12 mouse cellular contexts compared by ENCODE assay signal in genomic region chr13:47080905-47081505, GRCm38 (mm10). TPM values are rescaled to one million over a fixed set of nuclear protein-coding genes. Genes with fewer than 3 reads are reported as not detected.
DNase-seq lines count a peak whose midpoint lies in the region; ATAC-seq and TF ChIP-seq lines count a peak whose summit lies in the region.
"Had no signal": no experiment of that assay in that cellular context is flagged by ENCODE, and none has a peak within 500 bp of the region (broad histone marks: within the 10 kb centered on the region; RNA-seq: fewer than 3 reads in every experiment).

No protein-coding gene starts in this region.

- no peak for ATAC-seq in lung, postnatal 0 days
- ATAC-seq in hindbrain, embryonic 14.5 days (ENCODE audit: low FRiP score): no peak
- ATAC-seq: forebrain, embryonic 13.5 days; inflammation-experienced regulatory T-cells, adult 6 months had no signal

- no peak overlapping the region for H3K27ac ChIP-seq in heart, adult 2 months
- H3K27ac ChIP-seq in lung, postnatal 0 days (ENCODE audit: low read length): no peak overlapping the region
- H3K27ac ChIP-seq in hindbrain, embryonic 14.5 days: no peak overlapping the region
- H3K27ac ChIP-seq: forebrain, embryonic 13.5 days; heart, embryonic 13.5 days had no signal

- no peak overlapping the region for H3K9ac ChIP-seq in heart, adult 2 months (ENCODE audit: low read depth, low read length)
- no peak overlapping the region for H3K9ac ChIP-seq in lung, postnatal 0 days (replicated peaks; ENCODE audit: low read depth)
- no peak overlapping the region for H3K9ac ChIP-seq in hindbrain, embryonic 14.5 days
- H3K9ac ChIP-seq: forebrain, embryonic 13.5 days; heart, embryonic 13.5 days had no signal

- TF ChIP-seq CTCF in heart, adult 2 months (IDR thresholded peaks at IDR 0.05): peak; percentile 68
- peak; percentile 59 for TF ChIP-seq CTCF in lung, postnatal 0 days (IDR thresholded peaks at IDR 0.05)

- TF ChIP-seq EP300 in heart, adult 2 months (IDR thresholded peaks at IDR 0.05; ENCODE audit: insufficient read depth, low read depth, low read length): no peak
- no peak for TF ChIP-seq EP300 in lung, postnatal 0 days (IDR thresholded peaks at IDR 0.05)

- no peaks in the 10 kb centered on the region for H3K4me1 ChIP-seq in heart, adult 2 months (ENCODE audit: control insufficient read depth, insufficient read depth, low read length)
- H3K4me1 ChIP-seq in lung, postnatal 0 days (ENCODE audit: insufficient read depth, low read depth, low read length): no peaks in the 10 kb centered on the region
- no peaks in the 10 kb centered on the region for H3K4me1 ChIP-seq in hindbrain, embryonic 14.5 days (replicated peaks; ENCODE audit: control insufficient read depth, insufficient read depth, low read length)
- H3K4me1 ChIP-seq: forebrain, embryonic 13.5 days; heart, embryonic 13.5 days had no signal

- WGBS in heart, adult 2 months: 88% methylated on average over 4 of the region's 4 CpGs
- 87% methylated on average over 4 of the region's 4 CpGs for WGBS in lung, postnatal 0 days
- WGBS in hindbrain, embryonic 14.5 days: 90% methylated on average over 4 of the region's 4 CpGs

- H3K36me3 ChIP-seq in heart, adult 2 months (ENCODE audit: control insufficient read depth, insufficient read depth, low read length): no peaks in the 10 kb centered on the region
- H3K36me3 ChIP-seq in lung, postnatal 0 days (ENCODE audit: insufficient read depth, low read length): peaks cover 11% of the 10 kb centered on the region; the same call in 1 of the 2 replicates
- peaks cover 86% of the 10 kb centered on the region for H3K36me3 ChIP-seq in hindbrain, embryonic 14.5 days (replicated peaks; ENCODE audit: control insufficient read depth, insufficient read depth)

- no peak for TF ChIP-seq POLR2A in heart, adult 2 months (IDR thresholded peaks at IDR 0.05; ENCODE audit: insufficient read depth, low read depth, low read length)

- DNase-seq in heart, adult 2 months: no peak
- no peak for DNase-seq in heart, adult 9 months (ENCODE audit: low spot score in 2 of 2)
- no peak for DNase-seq in lung, postnatal 0 days (ENCODE audit: low spot score)
- no peak for DNase-seq in lung, adult 18-20 months
- DNase-seq in NIH3T3 (ENCODE audit: low read depth): peak; percentile 19
- peak; percentile 26 for DNase-seq in thymus, postnatal 0 days (ENCODE audit: low spot score)
- DNase-seq in gastrocnemius, postnatal 36 days: no peak
- no peak for DNase-seq in hindbrain, embryonic 14.5 days (ENCODE audit: low spot score)
- DNase-seq: adrenal gland, postnatal 25 days had no signal

- H3K27me3 ChIP-seq in heart, adult 2 months (ENCODE audit: control insufficient read depth, insufficient read depth, low read length): no peaks in the 10 kb centered on the region
- H3K27me3 ChIP-seq in lung, postnatal 0 days (replicated peaks; ENCODE audit: insufficient read depth, low read length): no peaks in the 10 kb centered on the region
- no peaks in the 10 kb centered on the region for H3K27me3 ChIP-seq in hindbrain, embryonic 14.5 days (ENCODE audit: control insufficient read depth, insufficient read depth, low read length)
- H3K27me3 ChIP-seq: forebrain, embryonic 13.5 days; heart, embryonic 13.5 days had no signal

- no peaks in the 10 kb centered on the region for H3K9me3 ChIP-seq in lung, postnatal 0 days (ENCODE audit: low read length)
- no peaks in the 10 kb centered on the region for H3K9me3 ChIP-seq in hindbrain, embryonic 14.5 days (ENCODE audit: control insufficient read depth, low read length)
- H3K9me3 ChIP-seq: forebrain, embryonic 13.5 days had no signal

- no peaks in the 10 kb centered on the region for H3K79me2 ChIP-seq in heart, adult 2 months (replicated peaks; ENCODE audit: control insufficient read depth, insufficient read depth, low read length)

- intact Hi-C loops in heart, adult 2 months (cut with DNase I): loop anchor here (2.0 kb wide), 1 partner anchor 208 kb away; no protein-coding TSS in a partner anchor
- intact Hi-C loops in gastrocnemius, postnatal 36 days (cut with DNase I): no loop called here

- H3K4me3 ChIP-seq in heart, adult 2 months: no peak overlapping the region
- no peak overlapping the region for H3K4me3 ChIP-seq in lung, postnatal 0 days (ENCODE audit: low read depth, low read length)
- no peak overlapping the region for H3K4me3 ChIP-seq in hindbrain, embryonic 14.5 days (replicated peaks; ENCODE audit: low read length)
- H3K4me3 ChIP-seq: forebrain, embryonic 13.5 days; heart, embryonic 13.5 days had no signal

- H3K4me2 ChIP-seq in lung, postnatal 0 days (replicated peaks; ENCODE audit: low read depth, low read length): no peak overlapping the region
- H3K4me2 ChIP-seq in hindbrain, embryonic 14.5 days (replicated peaks): no peak overlapping the region
- H3K4me2 ChIP-seq: forebrain, embryonic 13.5 days; heart, embryonic 13.5 days had no signal

RNA-seq across cellular contexts. Expression of gene Dek, which starts 25.0 kb away (rescaled TPM):
- total RNA-seq in heart, adult 2 months (2021): 10 to 100 TPM; 32.1 to 32.6 TPM
- polyA plus RNA-seq in heart, adult 2 months (2012; rRNA removed): 7.4 and 8.9 TPM in 2 replicates
- 113 and 126 TPM in 2 replicates for polyA plus RNA-seq in lung, postnatal 0 days (2015; fragmentation: Nextera tagmentation; extraction: Ambion mirVana)
- polyA plus RNA-seq in thymus, postnatal 0 days (2015; fragmentation: Nextera tagmentation; extraction: Ambion mirVana): 305 and 380 TPM in 2 replicates
- 10 to 100 TPM; 27.1 to 36.0 TPM for total RNA-seq in gastrocnemius, postnatal 36 days (2021)
- polyA plus RNA-seq in hindbrain, embryonic 14.5 days (2014; fragmentation: Nextera tagmentation; extraction: Ambion mirVana): 97.3 and 98.4 TPM in 2 replicates

RNA-seq across cellular contexts. Expression of gene Tpmt, which starts 36.5 kb away (rescaled TPM):
- 1 to 10 TPM; 3.0 to 6.6 TPM for total RNA-seq in heart, adult 2 months (2021)
- polyA plus RNA-seq in heart, adult 2 months (2012; rRNA removed): 3.1 and 4.2 TPM in 2 replicates
- polyA plus RNA-seq in lung, postnatal 0 days (2015; fragmentation: Nextera tagmentation; extraction: Ambion mirVana): 6.8 and 7.4 TPM in 2 replicates
- polyA plus RNA-seq in thymus, postnatal 0 days (2015; fragmentation: Nextera tagmentation; extraction: Ambion mirVana): 6.9 and 11.0 TPM in 2 replicates
- 1 to 10 TPM; 2.7 to 4.6 TPM for total RNA-seq in gastrocnemius, postnatal 36 days (2021)
- polyA plus RNA-seq in hindbrain, embryonic 14.5 days (2014; fragmentation: Nextera tagmentation; extraction: Ambion mirVana): 20.1 and 21.9 TPM in 2 replicates

RNA-seq across cellular contexts. Expression of gene Kdm1b, which starts 37.7 kb away (rescaled TPM):
- 10 to 100 TPM in 1 of 2 experiments, 1 to 10 TPM in 1; 8.9 to 10.5 TPM for total RNA-seq in heart, adult 2 months (2021)
- polyA plus RNA-seq in heart, adult 2 months (2012; rRNA removed): 5.0 and 8.6 TPM in 2 replicates
- 7.0 and 9.5 TPM in 2 replicates for polyA plus RNA-seq in lung, postnatal 0 days (2015; fragmentation: Nextera tagmentation; extraction: Ambion mirVana)
- polyA plus RNA-seq in thymus, postnatal 0 days (2015; fragmentation: Nextera tagmentation; extraction: Ambion mirVana): 18.6 and 20.0 TPM in 2 replicates
- 1 to 10 TPM; 5.8 to 7.0 TPM for total RNA-seq in gastrocnemius, postnatal 36 days (2021)
- 18.2 and 21.2 TPM in 2 replicates for polyA plus RNA-seq in hindbrain, embryonic 14.5 days (2014; fragmentation: Nextera tagmentation; extraction: Ambion mirVana)

RNA-seq across cellular contexts. Expression of gene Rnf144b, which starts 41.5 kb away (rescaled TPM):
- 10 to 100 TPM; 18.1 to 31.0 TPM for total RNA-seq in heart, adult 2 months (2021)
- polyA plus RNA-seq in heart, adult 2 months (2012; rRNA removed): 8.0 and 12.2 TPM in 2 replicates
- polyA plus RNA-seq in lung, postnatal 0 days (2015; fragmentation: Nextera tagmentation; extraction: Ambion mirVana): 3.2 and 4.0 TPM in 2 replicates
- 1.2 and 1.3 TPM in 2 replicates for polyA plus RNA-seq in thymus, postnatal 0 days (2015; fragmentation: Nextera tagmentation; extraction: Ambion mirVana)
- 10 to 100 TPM; 19.8 to 20.3 TPM for total RNA-seq in gastrocnemius, postnatal 36 days (2021)
- polyA plus RNA-seq in hindbrain, embryonic 14.5 days (2014; fragmentation: Nextera tagmentation; extraction: Ambion mirVana): 1.4 and 1.7 TPM in 2 replicates

Comparison
In these comparisons a context has a peak if more than half of its experiments do, and no peak if none do; other contexts are left out.
1. DNase-seq: peak in NIH3T3 (single experiment) and thymus, postnatal 0 days (single experiment); none in heart, adult 2 months (0 of 2), heart, adult 9 months (0 of 2), lung, postnatal 0 days (single experiment), lung, adult 18-20 months (0 of 2), gastrocnemius, postnatal 36 days (0 of 2) and hindbrain, embryonic 14.5 days (single experiment).